Mouse (Mus musculus): ENCODE measurements around the gene Clcn2.

Clcn2 gene

GRCm38 (mm10) chr16:20717181-20717977, at the start of gene Clcn2, which contains the start of gene Polr2h:
TSS of gene Clcn2 (minus strand) at chr16:20717746.
TSS of gene Polr2h (plus strand) at chr16:20717665.
- peak; percentile 96 to 98 for DNase-seq

- peak; percentile 59 to 74 for DNase-seq
Observed at GRCm38 (mm10) chr16:20765244-20765643, 47.7 kb upstream of the Clcn2 start.

GRCm38 (mm10) chr16:20761681-20762080, 44.1 kb upstream of the Clcn2 start:
- DNase-seq: peak; percentile 85 to 92

- DNase-seq: no peak
Observed at GRCm38 (mm10) chr16:20757385-20757784, 39.8 kb upstream of the Clcn2 start.

GRCm38 (mm10) chr16:20756052-20756451, 38.5 kb upstream of the Clcn2 start:
- no peak for DNase-seq

GRCm38 (mm10) chr16:20750518-20750917, 33.0 kb upstream of the Clcn2 start:
- no peak for DNase-seq

GRCm38 (mm10) chr16:20746641-20747040, 29.1 kb upstream of the Clcn2 start:
- peak; percentile 46 to 67 for DNase-seq

GRCm38 (mm10) chr16:20739845-20740244, 22.3 kb upstream of the Clcn2 start:
- DNase-seq: no peak

- peak in 1 of 2 experiments; percentile 57 for DNase-seq
Observed at GRCm38 (mm10) chr16:20736823-20737222, 19.3 kb upstream of the Clcn2 start.

GRCm38 (mm10) chr16:20736168-20736567, 18.6 kb upstream of the Clcn2 start:
- DNase-seq: no peak

- DNase-seq: peak in 1 of 2 experiments; percentile 43
Observed at GRCm38 (mm10) chr16:20735651-20736050, 18.1 kb upstream of the Clcn2 start.

GRCm38 (mm10) chr16:20733731-20734730, 16.5 kb upstream of the Clcn2 start, which contains the start of gene Thpo:
TSS of gene Thpo (minus strand) at chr16:20734511.
- DNase-seq: peak; percentile 55 to 57

GRCm38 (mm10) chr16:20732925-20733730, 15.6 kb upstream of the Clcn2 start, which contains the start of gene Chrd:
TSS of gene Chrd (plus strand) at chr16:20733127.
- peak; percentile 78 to 83 for DNase-seq

GRCm38 (mm10) chr16:20732251-20732924, 14.8 kb upstream of the Clcn2 start:
- peak in 1 of 2 experiments; percentile 77 for DNase-seq

- peak in 1 of 2 experiments; percentile 19 for DNase-seq
Observed at GRCm38 (mm10) chr16:20731688-20732087, 14.1 kb upstream of the Clcn2 start.

GRCm38 (mm10) chr16:20730293-20730711, 12.8 kb upstream of the Clcn2 start:
- DNase-seq: no peak

GRCm38 (mm10) chr16:20726384-20726783, 8.8 kb upstream of the Clcn2 start:
- no peak for DNase-seq

GRCm38 (mm10) chr16:20725750-20726149, 8.2 kb upstream of the Clcn2 start:
- no peak for DNase-seq

- no peak for DNase-seq
Observed at GRCm38 (mm10) chr16:20725321-20725720, 7.8 kb upstream of the Clcn2 start.

- DNase-seq: peak in 1 of 2 experiments; percentile 48
Observed at GRCm38 (mm10) chr16:20724338-20724748, 6.8 kb upstream of the Clcn2 start.

- DNase-seq: no peak
Observed at GRCm38 (mm10) chr16:20723247-20723646, 5.7 kb upstream of the Clcn2 start.

Data from cerebellum, postnatal 14 days (tissue).